Mouse (Mus musculus): ENCODE results near the gene Thtpa.

Thtpa gene

GRCm38 (mm10) chr14:55078366-55078989, 16.1 kb upstream of the Thtpa start:
- DNase-seq, result no peak

- peak; percentile 73 for DNase-seq
Observed at GRCm38 (mm10) chr14:55079214-55079970, 15.2 kb upstream of the Thtpa start.

- no peak for DNase-seq
Observed at GRCm38 (mm10) chr14:55081105-55081504, 13.5 kb upstream of the Thtpa start.

DNA sequence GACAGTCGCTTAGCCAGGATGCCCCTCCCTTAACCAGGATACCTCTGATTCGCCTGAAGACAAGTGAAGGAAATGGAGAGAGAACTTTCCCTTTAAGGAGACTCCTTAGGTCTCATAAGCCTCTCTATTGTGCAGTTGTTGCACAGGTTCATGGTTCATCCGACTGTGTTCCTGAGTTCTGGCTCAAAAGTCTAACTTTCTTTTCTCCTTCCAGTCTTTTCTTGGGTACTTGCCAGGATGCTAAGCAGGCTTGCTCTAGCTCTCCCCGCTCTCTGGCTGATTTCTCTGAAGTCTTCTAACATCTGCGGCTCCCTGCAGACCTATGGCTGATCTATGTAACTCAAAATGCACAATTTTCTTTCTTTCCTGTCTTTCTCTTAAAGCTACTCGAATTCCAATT, 11.1 kb upstream of the Thtpa start:
- DNase-seq, result peak; percentile 85

DNA sequence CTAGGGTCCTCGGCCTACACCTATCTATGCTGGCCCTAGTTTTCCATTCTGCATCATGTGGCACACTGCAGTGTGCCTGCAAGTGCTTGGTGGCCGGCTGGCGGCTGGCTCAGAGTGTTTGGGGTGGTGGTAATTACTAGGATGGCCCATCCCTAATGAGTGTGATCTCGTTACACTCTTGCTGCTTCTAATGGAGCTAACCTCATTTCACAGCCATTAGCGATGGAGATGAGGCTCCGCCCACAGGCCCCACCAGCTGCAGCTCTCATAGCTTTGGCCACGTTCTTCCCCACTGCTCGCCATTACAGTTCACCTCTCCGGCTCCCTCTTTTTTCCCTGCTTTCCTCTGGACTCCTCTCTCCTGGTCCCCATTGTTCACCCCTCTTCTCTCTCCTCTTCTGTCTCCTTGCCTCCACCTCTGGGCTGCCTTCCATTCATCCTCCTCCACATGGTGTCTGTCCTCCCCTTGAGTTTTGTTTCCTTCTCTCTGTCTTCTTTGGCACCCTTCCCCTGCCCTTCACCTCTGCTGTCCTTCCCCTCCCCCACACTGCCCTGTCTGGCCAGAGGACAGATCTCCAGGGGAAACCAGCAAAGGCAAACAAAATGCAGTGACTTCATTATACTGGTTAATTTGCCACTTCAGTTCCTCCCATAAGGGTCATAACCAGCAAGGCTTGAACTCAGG, 9.1 kb upstream of the Thtpa start:
- peak; percentile 84 for DNase-seq

DNA sequence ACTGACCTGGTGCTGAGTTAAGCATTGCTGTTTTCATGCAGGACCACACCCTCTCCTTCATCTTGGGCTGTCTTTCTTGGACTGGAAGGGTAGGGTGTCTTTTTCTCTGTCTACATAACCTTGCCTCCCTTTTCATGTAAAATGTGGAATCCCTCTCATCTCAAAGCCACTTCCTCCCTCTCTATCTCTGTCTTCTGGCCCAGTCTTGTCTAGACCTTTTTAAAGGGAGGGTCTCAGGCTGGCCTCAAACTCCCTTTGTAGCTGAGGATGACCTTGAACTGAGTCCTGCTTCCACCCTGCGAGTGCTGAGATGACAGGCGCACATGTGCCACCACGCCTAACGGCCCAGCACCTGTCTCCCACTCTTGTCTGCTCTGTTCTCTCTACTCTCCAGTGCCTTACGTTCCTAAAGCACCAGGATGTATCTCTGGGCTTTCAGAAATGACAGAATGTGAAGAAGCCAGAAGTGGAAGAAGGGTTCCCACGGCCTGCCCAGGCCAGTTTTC, 8.5 kb upstream of the Thtpa start:
- DNase-seq, result no peak

DNA sequence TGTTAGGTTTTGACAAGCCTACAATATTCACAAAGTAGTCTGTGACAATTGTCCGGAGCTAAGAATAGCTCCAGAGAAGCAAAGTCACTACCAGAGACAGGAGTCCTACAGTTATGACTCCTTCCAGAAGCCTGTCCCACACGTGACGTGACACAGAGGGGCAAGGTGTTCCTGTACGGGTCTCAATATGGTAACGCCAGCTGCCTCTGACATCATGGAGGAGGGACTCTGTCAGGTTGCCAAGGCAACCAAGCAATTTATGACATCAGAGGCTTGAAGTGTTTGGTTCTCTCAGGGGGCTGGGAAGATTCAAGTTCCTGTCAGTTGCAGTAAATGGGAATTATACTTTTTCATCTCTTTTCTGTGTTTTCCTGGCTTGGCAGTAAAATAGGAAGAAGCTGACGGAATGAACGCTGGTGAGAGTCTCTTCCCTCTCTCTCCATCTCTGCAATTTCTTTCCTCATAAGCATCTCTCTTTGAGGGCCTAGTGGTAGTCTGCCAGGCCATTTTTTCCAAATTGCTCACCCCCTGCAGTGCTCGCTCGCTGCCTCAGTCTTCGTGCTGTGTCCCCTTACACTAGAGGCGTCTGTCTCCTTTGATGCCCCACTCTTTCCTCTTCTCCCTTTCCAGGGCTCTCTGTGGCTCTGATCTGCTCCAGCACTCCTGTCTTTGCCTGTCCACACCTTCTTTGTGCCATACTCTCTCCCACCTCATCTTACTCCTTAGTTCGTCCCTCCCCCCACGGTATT, 5.2 kb upstream of the Thtpa start:
- peak; percentile 25 for DNase-seq

DNA sequence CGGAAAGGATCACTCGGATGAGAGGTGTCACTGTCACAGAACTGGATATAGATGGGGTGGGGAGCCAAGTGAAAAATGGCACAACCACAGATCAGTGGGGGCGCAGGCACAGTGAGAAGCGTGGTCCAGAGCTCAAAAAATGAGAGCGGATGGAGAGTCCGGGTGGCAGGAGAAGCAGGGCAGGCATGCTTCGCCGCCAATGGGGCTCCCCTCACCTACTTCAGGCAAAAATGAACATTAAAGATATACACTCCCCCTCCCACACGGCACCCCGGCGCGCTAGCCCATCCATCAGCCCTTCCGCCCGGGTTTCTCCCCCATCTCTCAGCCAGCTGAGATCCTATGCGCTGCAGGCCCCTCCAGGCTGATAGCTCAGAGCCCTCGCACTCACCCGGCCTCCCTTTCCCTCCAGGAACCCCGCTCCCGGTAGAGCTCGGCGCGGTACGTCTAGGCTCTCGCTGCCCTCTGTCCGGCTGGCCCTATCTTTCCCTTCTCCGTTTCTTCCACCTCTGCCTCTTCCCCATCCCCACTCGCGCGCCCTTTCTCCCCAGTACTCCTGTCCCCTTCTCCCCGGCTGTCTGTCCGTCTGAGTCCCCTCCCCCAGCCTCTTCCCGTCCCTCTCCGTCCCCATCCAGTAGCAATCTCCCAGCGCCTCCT, 3.2 kb upstream of the Thtpa start:
- no peak for DNase-seq

GRCm38 (mm10) chr14:55092011-55092577, 2.5 kb upstream of the Thtpa start, which contains the start of gene Zfhx2:
Gene Zfhx2 (minus strand): TSS chr14:55092324.
- DNase-seq, result peak; percentile 97

DNA sequence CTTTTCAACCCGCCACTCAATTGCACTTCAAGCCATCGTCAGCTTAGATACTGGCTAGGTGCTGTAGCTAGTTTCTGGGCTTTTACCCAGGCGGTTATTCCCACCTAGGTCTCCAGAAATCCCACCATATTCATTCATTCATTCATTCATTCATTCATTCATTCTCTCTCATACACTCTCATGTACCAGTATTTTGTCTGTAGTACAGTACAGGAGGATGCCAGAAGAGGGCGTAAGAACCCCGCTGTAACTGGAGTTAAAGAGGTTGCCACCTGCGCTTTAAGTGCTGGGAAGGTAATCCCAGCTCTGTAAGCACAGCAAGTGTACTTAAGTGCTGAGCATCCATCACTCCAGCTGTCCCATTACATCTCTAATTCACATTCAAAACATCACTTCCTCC, 657 bp upstream of the Thtpa start:
- no peak for DNase-seq

DNA sequence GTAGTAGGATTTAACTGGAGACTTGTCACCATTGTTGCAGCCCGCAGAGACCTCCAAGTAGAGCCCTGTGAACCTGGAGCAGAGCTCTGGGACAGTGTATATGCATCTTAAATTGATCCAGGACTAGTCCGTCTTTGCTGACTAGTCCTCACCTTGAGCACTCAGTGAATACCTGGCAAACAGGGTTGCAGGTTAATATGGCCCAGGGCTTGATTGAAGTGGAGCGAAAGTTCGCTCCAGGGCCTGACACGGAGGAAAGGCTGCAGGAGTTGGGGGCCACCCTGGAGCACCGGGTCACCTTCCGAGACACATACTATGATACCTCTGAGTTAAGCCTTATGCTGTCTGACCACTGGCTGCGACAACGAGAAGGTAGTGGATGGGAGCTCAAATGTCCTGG, 679 bp downstream of the Thtpa start:
- no peak for DNase-seq

DNA sequence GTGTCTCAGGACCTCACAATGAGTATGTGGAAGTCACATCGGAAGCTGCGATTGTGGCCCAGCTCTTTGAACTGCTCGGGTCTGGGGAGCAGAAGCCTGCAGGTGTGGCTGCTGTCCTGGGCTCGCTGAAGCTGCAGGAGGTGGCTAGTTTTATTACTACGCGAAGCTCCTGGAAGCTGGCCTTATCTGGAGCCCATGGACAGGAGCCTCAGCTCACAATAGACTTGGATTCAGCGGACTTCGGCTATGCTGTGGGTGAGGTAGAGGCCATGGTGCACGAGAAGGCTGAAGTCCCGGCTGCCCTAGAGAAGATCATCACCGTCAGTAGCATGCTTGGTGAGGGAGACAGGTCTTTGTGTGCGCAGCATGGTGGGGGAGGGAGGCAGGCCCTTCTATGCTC, 1.1 kb downstream of the Thtpa start:
- DNase-seq, result no peak

DNA sequence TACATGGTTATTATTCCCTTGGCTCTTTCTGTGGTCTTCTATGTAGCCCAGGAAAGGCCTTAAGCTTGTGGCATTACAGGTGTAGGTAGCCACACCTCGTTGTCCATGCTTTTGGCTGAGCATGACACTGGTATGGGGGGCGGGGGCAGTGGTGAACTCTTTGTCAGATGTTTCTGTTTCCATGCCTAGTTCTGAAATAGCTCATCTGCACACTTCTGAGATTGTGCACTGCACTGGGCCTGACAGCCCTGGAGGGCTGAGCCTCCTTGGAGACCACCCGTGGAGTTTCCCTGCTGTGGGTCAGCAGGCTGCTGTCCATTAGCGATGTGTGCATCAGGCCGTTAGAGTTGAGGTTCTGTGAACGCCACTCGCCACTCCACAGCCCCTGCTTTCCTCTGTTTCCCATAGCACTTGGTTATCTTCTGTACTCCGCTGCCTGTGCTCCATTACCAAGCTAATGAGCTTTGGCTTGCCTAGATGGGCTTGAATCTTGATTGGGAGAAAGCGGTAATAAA, 2.0 kb downstream of the Thtpa start:
- DNase-seq, result no peak

DNA sequence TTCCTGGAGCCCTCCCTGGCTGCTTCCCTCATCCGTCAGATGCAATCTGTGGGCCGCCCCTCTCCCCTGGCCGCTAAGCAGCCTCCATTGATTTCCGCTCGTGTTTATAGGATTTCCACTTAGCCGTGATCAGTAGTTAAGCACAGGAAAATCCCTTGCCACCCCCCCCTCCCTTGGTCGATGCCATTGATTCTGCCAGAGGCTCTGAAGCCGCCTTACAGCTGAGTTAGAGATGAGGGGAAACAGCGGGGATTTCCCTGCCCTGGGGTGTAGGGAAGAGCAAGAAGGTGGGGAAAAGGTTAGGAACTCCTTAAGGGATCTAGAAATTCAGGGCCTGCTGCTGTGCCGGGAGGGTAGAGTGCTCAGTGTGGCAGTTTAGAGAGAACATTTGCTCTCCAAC, 3.1 kb downstream of the Thtpa start:
- DNase-seq, result no peak

DNA sequence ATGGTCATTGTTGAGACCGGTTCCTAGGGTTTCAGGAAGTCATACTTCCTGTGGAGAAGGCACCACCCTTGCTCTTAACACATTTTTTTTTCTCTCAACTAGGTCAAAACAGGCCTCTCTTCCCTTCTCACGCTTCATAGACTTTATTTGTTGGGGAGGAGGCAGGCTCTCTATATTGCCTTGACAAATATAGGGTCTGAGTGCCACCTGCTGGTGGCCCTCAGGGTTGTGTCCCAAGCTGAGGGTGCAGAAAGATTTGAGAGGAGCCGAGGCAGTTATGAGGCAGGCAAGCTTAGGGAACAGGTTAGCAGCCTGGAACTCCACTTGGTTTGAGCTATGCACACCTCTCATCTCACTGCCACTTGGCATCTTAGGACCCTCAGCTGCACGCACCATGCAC, 3.5 kb downstream of the Thtpa start:
- peak; percentile 69 for DNase-seq

DNA sequence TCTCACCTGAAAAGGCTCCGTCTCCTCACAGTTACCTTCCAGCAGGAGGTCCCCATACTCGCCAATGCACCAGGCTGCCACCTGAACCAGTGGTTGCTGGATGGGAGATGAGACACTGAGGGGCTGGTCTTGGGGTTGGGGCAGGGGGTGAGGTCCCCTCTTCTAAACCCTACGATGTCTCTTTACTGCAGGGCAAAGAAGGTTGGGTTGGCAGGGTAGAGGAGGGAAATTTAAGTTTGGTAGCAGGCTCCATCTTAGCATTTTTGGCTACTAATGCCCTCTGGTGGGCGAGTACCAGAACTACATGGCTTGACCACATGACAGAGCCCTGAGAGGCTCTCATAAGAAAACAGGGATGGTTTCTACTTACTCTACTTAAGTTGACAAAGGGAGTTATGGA, 7.0 kb downstream of the Thtpa start:
- DNase-seq, result peak; percentile 71

DNA sequence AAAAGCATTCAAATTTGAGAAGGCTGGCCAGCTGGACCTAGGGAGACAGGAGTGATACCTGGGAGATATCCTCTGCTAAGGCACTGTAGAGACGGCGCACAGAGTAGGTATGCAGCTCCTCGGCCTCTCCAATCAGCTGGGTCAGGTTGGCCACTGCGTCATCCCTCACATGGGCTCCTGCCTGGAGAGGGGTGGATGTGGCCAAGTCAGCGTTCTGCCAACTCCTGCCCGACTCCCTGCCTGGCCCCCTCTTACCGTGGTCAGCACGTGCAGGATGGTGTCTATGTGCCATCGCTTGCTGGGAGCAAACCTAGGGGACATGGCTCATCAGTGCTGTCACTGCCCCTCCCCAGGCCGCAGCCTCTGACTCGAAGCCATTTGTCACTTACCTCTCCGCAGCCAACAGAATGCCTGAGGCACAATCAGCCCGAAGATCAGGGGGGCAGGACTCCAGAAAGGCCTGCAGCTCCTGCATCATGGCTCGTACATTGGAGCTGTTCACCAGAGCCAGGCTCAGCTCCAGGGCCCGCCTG, 7.7 kb downstream of the Thtpa start:
- DNase-seq, result no peak

DNA sequence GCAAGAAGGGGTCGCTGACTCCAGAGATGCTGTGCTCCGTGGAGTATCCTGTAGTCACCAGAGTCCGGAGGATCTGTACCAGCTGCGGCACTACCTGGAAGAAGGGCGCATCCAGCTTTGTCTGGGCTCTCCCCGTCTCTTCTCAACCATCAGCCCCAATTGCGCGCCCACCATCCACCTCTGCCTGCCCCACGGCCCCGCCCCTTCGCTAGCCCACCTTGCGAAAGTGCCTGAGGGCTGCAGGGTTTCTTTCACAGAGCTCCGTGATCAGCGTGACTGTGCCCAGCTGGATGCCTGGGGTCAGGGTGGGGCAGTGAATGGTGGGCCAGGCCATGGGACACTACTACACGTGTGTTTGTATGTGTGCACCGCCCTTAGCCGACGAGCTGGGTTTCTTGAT, 9.8 kb downstream of the Thtpa start:
- no peak for DNase-seq

DNA sequence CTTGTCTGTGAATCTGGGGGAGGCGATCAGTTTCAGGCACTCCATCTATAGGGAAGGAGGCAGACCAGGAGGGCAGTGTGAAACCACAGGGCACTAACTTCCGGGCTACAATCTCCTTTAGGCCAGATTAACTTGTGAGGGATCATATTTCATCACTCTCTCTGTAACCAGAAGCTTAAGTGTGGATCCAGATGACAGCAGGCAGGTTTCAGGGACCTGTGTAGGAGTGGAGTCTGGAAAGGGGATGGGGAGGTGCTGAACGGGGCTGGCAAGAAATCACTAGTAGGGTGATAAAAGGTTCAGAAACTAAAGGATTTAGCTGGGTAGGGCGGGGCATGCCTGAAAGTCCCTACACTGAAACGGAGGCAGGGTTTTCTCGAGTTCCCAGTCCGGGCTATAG, 10.8 kb downstream of the Thtpa start:
- DNase-seq, result no peak

GRCm38 (mm10) chr14:55105836-55106809, 11.5 kb downstream of the Thtpa start, which contains the start of gene Ap1g2:
Gene Ap1g2 (minus strand): TSS chr14:55106593.
- peak; percentile 92 for DNase-seq

Data from kidney, adult 9 months (tissue).